Mouse (Mus musculus): ENCODE measurements around the gene Kif26b.

Gene Kif26b

DNA sequence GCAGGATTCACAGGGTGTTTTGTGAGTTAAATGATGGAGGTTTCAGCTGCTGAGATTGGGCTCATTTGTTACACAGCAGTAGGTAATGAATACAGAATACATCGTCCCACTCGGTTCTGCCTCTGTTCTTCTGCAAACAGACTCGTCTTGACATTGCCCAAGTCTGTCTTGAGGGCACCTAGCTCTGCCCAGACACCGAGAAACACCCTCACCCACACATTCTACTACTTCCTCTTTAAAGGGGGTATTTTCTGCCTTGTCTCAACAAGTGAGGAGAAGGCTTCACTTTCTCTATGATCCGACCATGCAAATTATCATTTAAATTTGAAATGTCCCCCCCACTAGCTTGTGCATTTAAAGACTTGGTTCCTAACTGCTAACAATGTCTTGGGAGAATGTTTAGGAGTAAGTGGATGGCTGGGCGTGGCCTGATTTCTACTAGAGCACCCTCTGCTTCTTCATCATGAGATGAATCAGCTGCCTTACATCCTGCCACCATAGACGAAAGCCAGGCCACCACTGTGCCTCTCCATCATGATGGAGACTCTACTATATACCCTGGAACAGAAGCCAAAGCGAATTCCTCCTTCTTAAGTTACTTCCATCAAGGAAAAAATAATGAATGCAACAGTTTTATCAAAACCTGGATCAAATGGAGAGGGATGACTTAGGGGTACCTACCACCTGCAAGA lies 395.7 kb downstream of the Kif26b start:
- no peak for DNase-seq (ENCODE audit: low spot score)

- no peak for DNase-seq (ENCODE audit: low spot score)
Observed at GRCm38 (mm10) chr1:178929531-178929930, 400.6 kb downstream of the Kif26b start.

DNA sequence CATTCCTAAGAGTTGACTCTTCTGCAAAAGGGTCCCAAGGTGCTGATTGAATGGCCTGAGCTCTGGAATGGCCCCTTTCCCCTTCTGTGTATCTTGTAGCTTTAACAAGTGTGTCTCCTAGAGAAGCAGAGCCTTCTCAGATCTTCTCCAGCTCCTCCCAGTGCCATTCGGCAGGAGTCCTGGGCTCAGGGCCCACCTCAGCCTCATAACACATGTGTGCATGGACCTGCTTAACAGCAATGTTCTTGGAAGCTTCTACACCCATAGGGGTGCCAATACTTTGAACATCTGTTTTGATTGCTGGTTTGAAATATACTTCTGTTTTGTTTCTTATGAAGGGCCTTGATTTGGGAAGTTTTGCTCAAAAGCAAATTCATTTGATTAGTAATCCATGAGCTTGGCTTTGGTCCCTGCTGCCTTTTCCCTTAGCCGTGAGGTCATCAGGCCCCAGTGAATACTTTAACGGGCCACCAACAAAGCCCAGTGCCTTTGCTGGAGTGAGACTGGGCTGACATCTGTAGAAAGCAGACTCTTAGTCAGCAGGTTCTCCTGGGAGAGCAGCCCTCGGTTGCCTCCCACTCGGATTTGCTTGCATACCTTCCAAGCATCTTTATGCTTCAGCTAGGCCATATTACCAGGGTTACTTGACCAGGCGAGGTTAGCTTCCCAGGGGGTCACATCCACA lies 405.2 kb downstream of the Kif26b start:
- DNase-seq (ENCODE audit: low spot score): no peak

- no peak for DNase-seq (ENCODE audit: low spot score)
Observed at GRCm38 (mm10) chr1:178936457-178936856, 407.5 kb downstream of the Kif26b start.

GRCm38 (mm10) chr1:178936976-178937375 lies 408.1 kb downstream of the Kif26b start:
- DNase-seq (ENCODE audit: low spot score): no peak

- no peak for DNase-seq (ENCODE audit: low spot score)
Observed at GRCm38 (mm10) chr1:178940353-178940752, 411.4 kb downstream of the Kif26b start.

DNA sequence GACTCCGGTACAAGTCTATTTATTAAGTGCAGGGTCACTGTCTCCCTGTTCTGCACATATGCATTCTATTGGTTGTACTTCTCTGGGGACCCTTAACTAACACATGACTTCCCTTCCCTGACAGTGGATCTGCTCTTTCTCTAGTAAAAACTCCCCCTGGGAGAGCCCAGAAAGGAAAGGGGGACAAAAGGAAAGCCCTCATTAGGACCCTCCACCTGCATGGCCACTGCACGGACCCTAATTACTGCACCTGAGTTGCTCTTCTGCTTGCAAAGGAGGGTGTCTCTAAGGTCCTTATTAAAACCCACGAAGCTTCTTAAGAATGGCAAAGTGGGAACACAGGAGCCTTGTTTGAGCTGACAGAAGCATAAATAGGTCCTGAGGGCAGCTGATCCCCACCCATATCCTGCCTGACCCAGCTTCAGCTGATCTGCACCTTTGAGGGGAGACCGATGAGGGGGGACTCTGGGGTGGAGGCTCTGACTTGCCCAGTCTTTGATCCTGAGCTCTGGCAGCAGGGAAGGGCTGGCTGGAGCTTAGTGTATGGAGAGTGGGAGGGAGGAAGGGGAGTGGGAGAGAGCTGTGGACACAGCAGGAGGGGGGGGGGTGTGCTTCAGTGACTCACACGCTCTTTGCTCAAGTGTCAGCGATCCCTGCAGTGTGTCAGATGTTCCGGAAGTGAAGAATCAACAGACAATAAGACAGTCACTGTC lies 413.5 kb downstream of the Kif26b start:
- DNase-seq (ENCODE audit: low spot score): no peak

DNA sequence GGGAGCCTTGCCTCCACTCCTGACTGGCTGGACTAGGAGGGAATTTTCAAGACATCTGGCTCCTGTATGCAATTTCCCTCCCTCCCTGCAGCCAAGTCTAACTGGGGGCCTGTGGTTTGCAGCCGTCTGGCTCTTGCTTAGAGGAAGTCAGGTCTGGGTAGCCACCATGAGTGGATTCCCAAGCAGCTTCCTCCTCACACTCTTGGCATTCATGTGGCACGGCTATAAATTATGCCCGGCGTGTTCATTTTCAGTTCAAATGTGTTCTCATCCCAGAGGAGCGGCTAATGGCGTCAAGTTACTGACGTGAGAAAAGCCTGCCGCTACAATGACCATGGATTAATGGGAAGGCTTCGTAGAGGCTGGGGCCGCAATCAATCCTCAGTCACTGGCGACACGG lies 424.0 kb downstream of the Kif26b start:
- no peak for DNase-seq (ENCODE audit: low spot score)

- DNase-seq (ENCODE audit: low spot score): no peak
Observed at GRCm38 (mm10) chr1:178958641-178959040, 429.7 kb downstream of the Kif26b start.

DNA sequence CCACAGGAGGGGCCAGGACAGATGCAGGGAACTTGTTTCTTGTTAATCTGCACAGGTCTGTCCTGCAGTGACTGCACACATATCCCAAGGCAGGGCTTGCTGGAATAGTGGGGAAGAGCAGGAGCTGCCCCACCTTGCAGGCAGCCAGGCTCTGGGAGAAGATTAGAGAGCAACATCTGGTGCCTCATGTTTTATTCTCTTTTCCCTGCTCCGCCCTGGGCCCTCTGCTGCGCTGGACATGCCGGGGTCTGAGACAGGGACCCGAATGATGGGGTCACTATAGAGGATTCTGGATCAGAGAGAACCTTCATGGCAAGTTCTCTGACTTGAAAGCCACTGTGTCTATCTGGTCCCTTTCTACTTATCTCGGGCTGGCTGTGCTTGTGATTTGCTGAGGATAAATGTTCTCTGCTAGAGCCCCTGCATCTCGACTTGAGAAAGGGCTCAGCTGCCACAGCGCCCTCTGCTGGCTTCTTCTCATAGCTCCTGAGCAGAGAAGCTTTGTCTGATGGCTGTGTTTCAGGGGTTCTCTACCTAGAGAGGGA lies 431.2 kb downstream of the Kif26b start:
- peak; percentile 81 for DNase-seq (ENCODE audit: low spot score)

DNA sequence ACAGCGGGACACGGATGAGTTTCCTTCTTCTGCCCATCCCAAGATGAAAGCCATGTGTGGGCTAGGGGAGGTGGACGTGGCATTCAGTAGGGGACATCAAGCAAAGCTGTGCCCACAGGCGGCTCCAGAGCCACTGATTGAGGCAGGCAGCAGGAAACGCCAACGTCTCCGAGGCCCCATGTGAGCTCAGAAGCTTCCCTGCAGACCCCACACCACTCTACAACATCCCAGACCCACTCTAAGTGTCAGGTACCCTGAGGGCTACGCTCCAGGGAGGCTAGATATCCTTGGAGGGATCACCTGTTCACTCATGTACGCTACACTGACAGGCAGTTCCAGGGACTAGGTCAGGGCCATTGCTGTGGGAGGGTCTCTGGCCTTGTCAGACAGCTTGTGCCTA lies 432.7 kb downstream of the Kif26b start:
- DNase-seq (ENCODE audit: low spot score): no peak

GRCm38 (mm10) chr1:178972055-178972454 lies 443.1 kb downstream of the Kif26b start:
- DNase-seq (ENCODE audit: low spot score): no peak

DNA sequence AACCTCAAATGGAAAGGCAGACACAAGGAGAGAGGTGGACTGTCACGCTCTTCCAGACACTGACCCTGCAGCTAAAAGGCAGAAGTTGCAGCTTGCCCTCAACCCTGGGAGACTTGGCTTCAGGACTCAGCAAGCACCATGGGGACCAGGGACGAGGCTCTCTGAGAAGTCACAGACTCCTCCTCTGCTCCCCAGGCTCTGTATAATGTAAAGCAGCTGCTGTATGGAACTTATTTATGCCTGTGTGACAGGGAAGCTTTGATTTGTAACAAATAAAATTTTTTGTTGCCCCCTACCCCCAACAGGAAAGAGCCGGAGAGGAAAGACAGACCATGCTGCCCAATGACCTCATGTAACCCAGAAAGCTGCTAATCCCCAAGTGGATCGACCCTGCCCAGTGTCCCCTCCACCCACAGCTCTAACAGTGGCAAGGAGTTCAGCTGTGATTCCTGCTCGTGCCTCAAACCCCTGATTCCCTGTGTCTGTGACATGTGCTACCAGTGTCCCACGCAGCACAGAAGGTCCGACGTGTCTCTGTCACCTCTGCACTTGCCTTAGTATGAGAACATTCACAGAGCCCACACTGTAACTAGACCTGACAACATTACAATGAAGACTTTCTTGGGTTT lies 449.8 kb downstream of the Kif26b start:
- DNase-seq (ENCODE audit: low spot score): no peak

DNA sequence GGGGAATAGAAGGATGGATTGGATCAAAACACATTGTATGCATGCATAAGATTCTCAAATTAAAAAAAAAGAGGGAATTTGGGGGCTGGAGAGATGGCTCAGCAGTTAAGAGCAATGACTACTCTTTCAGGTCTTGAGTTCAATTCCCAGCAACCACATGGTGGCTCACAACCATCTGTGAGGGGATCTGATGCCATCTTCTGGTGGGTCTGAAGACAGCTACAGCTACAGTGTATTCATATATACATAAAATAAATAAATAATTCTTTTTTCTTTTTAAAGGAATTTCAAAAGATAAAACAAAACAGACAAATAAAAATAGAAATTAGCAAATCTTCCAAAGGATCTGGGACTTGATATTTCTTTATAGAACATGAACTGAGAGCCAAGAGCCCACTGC lies 451.3 kb downstream of the Kif26b start:
- no peak for DNase-seq (ENCODE audit: low spot score)

GRCm38 (mm10) chr1:178981641-178982040 lies 452.7 kb downstream of the Kif26b start:
- no peak for DNase-seq (ENCODE audit: low spot score)

GRCm38 (mm10) chr1:178988176-178988575 lies 459.3 kb downstream of the Kif26b start:
- DNase-seq (ENCODE audit: low spot score): no peak
